Mouse (Mus musculus) urinary bladder, adult 2 months (tissue): ENCODE results near the gene Plvap. TPM values are rescaled to one million over a fixed set of nuclear protein-coding genes. Genes with fewer than 3 reads are reported as not detected.
A peak's percentile ranks its signal among the peaks of the same experiment; 100 is the strongest.
"Not testable (repeated sequence)": the region's sequence is repeated elsewhere in the genome, so short reads cannot be mapped to it uniquely, and the experiment has no call there.

ENCODE experiments used
- DNase-seq: peaks from one replicate; pipeline ENCODE4 v3.0.0; 2022; ENCODE audit warnings: low spot score
- polyA plus RNA-seq: library from polyadenylated mRNA; depleted of rRNA; stranded (reverse); fragments of >200 nt; gene quantifications from 2 replicates; pipeline ENCODE4 v1.2.3, GENCODE M21; 2012; rRNA removed

The Plvap gene
- polyA plus RNA-seq: 59.3 and 67.0 TPM in 2 replicates

DNA sequence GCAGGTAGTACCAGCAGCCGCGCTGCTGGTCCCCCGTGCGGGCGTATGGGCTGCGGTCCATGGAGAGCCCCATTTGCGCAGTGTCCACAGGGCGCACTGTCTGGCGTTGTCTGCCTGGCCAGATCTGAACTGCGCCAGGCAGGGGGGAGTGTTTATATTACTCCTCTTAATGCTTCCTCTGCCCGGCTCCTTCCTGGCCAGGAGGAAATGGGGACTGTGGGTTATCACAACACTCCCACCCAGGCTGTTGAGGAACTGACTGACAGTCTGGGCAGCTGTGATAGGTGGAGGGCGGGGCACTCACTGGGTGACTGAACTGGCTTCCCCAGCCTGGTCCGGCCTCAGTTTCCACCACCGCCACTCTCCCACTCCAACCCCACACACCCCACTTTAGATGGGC, at the start of gene Plvap:
TSS of gene Plvap (minus strand) at position 109 of the 400 bp plus-strand sequence.
- DNase-seq: no peak

DNA sequence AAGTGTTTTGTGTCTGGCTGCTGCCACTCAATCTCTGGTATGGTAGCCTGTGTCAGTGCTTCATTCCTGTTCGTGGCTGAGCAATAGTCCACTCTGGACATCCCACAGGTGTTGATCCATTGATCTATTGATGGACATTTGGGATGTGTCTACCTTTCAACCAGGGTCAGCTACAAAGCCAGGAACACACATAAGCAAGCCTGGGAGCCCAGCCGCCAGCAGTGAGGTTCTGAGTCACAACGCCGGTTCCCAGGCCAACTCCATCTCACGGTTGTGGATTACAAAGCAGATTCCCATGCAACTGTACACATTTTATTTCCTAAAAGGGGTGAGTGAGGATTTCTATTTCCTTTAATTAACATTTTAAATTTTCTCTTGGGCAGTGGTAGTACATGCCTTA, 49.2 kb upstream of the Plvap start:
- no peak for DNase-seq

DNA sequence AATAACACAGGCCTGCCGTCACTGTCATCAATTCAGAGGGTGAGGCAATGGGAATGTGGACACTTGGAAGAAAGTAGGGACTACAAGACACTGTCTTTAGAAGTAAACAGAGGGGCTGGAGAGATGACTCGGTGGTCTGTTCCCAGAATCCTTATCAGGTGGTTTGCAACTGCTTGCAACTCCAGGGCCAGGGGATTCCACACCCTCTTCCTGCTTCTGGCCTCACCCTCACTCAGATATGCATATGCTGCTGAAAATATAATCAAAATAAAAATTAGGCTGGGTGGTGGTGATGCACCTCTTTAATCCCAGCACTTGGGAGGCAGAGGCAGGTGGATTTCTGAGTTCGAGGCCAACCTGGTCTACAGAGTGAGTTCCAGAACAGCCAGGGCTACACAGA, 48.5 kb upstream of the Plvap start:
- DNase-seq: no peak

DNA sequence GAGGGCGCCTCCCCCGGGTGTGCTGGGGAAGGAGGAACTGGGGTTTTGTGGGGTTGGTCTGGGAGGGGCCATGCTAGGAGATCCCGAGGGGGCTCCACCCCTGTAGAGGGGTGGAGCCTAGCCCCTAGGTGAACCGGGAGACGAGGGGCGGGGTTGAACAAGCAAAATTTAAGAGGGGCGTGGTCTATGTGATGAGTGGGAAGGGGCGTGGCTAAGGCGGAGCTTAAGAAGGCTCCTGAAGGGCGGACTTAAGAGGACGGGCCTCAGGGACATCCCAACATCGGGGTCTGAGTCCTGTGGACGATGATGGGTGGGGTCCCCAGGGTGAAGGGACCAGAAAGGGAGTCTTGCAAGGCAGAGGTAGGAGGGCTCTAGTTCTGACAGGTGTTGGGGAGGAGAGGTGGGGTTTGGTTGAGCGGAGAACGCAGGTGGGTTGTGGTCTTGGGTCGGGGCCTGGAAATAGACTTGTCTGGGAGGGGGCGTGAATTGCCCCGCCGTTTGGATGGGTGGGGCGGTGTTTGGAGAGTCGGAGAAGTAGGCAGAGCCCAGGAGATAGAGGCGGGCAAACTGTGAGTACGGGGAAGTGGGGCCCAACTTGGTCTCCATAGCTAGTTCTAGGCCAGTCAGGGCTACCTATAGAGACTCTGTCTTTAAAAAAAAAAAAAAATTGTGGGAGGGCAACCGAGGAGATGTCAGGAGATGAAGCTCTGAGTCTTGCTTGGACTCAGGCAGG, 47.6 kb upstream of the Plvap start:
- DNase-seq: no peak

DNA sequence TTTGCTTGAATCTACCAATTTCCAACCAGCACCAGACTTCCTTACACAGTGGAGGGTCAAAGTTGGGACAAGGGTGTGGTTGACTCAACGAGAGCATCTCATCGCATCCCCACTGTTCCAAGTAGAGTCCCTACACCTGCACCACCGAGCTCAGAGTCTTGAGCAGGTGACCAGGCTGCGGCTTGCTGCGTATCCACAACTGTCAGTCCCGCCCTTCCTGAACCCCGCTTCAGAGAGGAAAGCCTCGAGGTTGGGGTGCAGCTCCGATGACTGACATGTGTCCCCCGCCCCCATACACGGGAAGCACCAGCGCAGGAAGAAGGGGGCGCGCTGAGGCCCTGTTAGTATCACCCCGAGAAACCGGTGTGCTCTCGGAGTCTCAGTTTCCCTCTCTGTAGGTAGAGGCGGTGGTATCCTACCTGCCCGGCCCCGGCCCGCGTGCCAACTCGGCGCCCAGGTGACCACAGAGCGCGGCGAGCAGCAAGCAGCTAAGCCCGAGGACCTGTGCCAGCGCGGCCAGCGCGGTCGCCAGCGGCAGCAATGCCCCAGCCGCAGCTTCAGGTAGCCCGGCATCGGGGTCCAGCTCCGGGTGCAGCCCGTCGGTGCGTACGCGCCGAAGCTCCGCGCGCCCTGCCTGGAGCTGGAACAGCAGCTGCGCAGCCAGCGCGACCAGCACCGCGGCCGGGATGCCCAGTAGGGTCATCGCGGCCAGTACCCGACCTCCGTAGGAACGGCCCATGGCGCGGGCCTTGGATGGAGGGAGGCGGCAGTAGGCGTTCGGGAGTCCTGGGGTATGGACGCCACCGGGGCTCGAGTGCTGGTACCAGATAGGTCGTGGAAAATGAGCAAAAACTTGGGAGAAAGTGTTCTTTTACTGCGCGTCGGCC, 46.8 kb upstream of the Plvap start, which contains the start of gene Tmem221:
TSS of gene Tmem221 (minus strand) at position 801 of the 887 bp plus-strand sequence.
- no peak for DNase-seq

DNA sequence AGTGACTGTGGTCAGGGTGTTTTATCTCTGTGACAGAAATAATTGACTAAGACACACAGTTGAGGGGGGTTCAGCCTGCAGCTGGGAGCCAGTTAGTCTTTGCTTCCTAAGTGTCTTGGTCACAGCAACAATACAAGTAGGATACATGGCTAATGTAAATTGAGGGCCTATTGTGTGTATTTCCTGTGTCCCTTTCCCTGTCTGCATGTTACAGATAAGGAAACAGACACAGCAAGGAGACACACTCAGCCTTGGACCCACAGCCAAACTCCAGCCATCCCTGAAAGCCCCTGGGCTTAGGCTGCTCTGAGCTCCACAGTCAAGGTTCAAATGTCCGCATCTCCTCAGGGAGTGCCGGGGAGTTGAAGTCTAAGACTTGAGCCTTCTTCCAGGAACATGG, 43.1 kb upstream of the Plvap start:
- no peak for DNase-seq

DNA sequence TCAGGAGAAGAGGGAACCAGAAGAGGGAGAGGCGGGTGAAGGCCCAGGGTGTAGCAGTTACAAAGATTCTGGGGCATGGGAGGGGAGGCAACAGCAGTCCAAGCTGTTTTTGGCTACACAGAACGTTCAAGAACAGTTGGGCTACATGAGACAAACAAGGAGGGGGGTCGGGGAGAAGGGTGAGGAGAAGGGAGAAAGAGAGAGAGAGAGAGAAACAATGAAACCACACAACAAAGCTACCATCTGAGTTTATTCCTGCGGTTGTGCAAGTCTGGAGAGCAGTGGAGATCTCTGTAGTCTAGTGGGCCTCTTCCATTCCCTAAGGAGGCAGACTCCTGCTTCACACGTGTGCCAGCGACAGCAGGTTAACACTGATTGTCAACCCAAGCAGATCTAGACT, 42.4 kb upstream of the Plvap start:
- no peak for DNase-seq

DNA sequence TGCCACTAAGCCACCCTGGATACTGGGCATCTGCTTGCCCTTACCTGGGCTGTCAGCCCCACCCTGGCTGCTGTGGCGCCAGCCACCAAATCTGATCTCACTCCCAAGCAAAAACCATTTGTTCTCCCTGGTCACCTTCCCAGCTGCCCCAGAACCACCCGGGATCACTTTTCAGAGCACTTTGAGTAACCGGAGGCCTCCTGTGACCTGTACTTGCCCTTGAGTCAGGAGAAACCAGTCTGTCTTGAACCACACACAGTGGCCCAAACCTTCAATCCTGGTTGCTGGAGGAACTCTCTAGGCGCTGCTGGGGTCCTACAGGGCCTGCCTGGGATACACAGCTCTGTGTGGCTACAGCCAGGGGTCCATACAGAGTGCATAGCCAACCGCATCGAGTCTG, 41.2 kb upstream of the Plvap start:
- DNase-seq: no peak

DNA sequence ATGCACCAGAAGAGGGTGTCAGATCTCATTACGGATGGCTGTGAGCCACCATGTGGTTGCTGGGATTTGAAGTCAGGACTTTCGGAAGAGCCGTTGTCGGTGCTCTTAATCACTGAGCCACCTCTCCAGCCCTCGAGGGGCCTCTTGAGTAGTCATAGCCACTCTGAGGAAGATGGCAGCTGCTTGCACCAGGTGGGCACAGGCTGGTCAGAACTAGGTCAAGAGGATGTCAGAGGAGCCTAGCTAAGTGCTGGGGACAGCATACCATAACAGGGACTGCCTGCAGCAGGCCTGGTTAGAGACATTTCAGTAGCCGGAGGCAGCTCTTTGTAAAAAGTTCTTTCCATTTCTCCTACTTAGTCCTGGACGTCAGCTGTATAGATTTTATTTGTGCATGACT, 39.2 kb upstream of the Plvap start:
- DNase-seq: no peak

DNA sequence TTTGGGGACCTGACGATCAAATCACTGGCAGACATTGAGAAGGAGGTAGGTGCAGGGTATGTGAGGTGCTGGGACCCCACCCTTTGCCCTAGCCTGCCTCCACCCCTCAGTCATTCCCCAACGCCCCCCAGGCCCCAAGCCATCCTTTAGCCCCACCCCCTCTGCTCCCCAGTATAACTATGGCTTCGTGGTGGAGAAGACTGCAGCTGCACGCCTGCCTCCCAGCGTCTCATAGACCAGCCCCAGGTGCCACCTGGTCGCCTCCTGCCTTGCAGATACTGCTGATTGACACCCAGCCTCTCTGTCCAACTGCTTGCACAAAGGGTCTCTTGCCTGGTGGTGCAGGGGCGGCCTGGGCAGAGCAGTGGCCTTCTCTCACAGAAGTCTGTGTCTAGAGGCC, 36.0 kb upstream of the Plvap start:
- DNase-seq: no peak

DNA sequence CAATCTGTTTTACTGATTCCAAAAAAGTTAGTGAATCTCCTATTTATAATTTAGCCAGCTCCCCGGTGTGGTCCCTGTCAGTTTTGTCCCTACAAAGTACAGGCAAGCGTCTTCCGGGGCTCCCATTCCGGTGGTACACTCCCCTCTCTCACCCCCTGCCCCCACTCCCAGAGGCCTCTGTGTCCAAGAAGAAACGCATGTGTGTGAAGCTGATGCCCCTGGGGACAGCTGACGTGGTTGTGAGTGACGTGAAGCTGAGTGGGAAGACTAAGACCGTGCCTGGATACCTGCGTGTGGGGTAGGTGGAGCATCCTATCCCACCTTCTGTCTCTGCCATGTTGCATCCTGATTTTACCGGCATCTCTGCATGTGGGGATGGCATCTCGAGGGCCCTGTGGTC, 33.5 kb upstream of the Plvap start:
- no peak for DNase-seq

DNA sequence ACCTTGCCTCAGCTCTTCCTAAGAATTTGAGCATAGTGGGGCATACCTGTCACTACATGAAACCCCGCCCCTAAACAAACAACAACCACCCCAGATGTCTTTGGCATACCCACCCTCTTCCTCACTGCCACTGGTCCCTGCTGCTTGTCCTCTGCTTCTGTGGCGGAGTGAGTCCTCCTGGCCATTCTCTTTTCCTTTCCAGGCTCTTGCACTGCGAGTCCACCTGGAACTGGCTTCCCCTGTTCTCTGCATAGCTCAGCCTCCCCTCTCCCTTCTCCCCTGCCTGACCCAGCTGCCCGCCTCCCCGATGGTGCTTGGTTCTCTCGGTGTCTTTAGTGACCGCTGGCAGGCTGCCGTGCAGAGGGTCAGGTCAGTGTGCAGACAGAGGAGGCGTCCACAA, 32.2 kb upstream of the Plvap start:
- DNase-seq: no peak

DNA sequence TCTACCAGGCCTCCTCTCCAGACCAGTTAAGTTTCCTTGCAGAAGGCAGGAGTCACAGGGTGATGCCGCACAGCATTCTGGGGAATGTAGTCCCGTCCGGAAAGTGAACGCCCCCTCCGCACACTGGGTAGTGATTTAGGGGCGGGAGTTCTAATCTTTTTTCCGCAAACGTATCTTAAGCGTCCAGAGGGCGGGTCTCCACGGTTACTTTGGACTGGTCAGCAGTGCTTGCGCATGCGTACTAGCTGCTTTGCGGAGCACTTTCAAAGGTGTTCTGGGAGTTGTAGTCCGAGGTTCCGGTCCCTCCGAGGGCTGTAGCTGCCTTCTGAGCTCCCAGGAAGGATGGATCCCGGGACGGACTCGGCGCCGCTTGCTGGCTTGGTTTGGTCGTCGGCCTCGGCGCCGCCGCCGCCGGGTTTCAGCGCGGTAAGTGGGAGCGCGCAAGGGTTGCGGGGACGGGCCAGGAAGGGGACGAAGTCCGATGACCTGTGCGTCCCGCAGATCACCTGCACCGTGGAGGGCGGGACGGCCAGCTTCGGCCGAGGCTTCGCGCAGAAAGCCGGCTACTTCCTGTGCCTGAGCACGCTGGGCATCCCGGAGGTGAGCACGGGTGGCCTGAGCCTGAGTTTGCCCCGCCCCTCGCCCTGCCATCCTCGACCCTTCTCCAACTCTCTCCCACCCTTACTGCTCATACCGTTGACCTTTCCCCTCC, 31.2 kb upstream of the Plvap start, which contains the start of gene Mvb12a:
TSS of gene Mvb12a (plus strand) at position 291 of the 712 bp plus-strand sequence.
- peak; percentile 73 for DNase-seq

DNA sequence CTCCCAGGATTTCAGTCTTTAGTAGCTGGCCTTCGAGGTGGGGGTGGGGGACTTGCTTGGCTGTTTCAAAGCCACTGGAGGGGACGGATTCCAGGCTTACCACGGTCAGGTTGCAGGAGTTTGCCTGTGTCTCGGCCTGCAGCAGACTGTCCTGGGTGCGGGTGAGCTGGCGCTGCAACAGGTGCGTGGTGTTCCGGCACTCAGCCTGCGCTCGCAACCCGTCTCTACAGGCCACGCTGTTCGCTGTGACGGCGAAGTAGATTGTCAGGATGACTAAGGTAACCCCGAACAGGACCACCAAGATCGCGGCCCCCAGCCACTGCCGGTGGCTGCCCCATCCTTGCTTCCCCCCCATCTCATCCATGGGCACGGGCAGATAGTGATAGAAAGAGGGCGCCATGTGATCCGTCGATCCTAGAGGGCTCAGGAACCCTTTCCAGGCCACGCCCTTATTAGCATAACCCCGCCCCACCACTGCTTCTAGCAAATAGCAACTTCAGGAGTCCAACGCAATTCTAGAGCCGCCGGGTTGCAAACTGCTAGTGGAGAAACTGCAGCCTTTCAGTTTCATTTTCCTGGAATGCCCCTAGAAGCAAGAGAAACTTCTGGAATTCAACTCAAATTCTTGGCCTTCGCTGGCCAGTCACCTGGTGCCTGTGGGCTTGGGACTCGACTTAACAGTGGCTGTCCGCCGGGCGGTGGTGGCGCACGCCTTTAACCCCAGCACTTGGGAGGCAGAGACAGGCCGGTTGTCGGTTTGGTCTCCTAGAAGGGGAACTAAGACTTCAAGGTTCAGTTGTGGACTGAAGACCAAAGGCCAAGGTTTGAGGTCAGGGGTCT, 25.7 kb upstream of the Plvap start, which contains the start of gene Bst2:
TSS of gene Bst2 (minus strand) at position 429 of the 840 bp plus-strand sequence.
- peak; percentile 57 for DNase-seq

DNA sequence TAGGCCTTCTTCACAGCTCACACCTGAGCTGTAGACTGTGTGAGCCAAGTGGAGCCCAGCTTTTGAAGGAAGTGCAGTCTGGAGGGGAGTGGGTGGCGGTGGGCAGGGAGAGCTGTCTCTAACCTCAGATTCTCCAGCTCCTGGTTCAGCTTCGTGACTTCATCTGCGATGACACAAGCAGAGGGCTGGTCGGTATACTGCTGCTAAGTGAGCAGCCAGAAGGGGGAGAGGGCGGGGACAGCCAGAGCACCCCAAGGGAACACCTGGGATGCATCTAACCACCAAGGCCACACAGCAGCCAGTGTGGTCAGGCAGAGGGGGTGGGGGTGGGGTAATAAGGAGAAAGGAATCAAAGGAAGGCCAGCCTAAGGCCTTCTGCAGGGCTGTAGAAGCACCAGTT, 24.1 kb upstream of the Plvap start:
- no peak for DNase-seq

DNA sequence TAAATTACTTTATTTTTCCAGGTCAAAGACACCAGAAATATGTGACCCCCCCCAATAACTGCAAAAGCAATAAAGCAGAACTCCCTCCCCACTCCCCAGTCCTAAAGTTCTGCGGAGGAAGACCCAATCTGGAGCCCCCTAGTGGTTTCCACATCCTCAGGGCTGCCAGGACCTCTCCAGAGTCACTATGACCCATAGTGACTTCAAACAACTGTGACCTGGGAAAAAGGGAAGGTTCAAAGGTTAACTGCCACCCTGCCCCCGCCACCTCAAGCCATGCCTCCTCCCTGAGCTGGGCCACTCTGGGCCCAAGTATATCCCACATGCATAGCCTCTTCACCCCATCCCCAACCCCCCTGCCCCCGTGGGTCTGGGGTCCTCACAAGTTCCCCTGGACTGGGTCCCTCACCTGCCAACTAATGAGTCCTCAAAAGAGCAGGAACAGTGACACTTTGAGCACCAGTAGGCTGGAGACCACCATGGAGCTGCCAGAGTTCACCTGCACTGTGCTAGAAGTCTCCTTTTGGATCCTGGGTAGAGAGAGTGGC, 22.8 kb upstream of the Plvap start:
- no peak for DNase-seq

DNA sequence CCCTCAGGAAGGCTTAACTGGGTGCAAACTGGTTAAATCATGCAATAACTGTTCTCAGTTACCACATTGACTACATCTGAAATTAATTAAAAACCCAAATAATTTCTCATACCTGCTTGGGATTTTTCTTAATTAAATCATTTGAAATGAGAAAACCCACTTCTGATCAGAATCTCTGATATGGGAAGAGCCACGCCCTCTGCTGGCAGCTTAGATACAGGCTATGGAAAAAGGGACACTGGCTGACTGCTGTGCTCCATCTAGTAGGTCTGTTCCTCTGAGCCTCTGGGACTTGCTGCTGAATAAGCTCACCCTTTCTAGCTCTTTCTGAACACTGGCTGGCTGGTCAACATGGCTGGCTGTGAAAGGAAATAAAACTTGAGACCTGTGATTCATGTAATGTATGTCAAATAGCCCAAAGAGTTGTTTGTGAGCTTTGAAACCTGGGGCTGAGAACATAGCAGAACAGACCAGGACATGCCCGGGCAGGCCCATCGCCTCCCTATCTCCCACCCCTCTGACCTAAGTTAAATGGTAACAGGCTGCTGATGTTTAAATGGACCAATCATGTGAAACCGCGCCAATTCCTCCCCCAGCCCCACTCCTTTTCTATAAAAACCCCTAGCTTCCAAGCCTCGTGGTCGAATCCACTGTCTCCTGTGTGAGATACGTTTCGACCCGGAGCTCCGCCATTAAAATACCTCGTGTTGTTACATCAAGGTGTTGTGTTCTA, 19.3 kb upstream of the Plvap start:
- not testable (repeated sequence) for DNase-seq

DNA sequence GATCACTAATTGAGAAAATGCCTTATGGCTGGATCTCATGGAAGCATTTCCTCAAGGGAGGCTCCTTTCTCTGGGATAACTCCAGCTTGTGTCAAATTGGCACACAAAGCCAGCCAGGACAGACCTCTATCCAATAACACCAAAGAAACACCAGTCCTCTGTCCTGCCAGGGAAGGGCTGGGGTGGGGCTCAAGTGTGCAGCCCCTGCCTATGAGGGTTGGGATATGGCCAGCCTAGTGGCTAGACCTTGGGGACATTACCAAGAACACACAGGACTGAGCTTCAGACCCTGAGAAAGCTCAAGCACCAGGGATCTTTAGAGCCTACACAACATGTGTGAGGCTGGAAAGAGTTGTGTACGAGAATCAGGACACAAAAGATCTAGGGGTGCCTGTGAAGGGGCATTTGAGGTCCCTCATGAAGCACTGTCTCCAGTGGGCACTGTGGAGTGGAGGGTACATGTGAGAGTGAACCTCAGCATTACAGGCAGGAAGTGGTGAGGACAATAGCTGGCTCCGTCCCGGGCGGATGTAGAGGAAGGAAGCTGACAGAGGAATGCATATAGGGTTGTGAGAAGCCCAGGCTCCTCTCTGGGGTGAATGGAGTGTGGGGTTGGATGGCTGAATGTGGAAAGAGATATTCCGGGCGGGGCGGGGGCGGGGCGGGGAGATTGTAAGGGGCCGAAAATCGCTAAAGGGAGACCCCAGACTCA, 17.0 kb upstream of the Plvap start:
- no peak for DNase-seq

DNA sequence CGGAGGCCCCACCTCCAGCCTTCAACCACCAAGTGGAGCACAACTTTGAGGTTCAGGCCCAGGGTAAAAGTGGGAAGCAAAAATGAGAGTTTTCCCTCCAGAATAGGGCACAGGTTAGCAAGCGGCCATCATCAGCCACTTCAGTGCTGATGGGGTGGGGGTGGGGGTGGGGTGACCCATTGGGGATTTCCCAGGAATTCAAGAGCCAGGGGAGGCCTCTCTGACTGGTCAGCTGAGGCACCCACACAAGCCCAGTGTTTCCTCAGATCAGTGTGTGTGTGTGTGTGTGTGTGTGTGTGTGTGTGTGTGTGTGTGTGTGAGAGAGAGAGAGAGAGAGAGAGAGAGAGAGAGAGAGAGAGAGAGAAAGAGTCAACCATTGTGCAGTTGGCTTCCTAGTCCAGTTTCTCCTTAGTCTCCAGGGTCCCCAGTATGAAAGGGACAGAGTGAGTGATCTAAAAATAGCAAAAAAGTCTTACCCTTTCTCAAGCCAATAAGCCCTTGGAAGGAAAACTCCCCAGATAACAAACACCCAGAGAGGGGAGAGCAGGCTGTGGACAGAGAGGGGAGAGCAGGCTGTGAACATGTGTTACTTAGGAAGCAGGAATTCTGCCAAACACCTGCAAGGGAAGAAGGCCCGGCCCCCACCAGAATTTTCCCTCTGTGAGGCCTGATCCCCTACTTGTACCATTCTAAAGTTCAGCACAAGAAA, 15.8 kb upstream of the Plvap start:
- no peak for DNase-seq
